Mouse (Mus musculus): ENCODE measurements around the gene Xxylt1. TPM values are rescaled to one million over a fixed set of nuclear protein-coding genes. Genes with fewer than 3 reads are reported as not detected.
A peak's percentile ranks its signal among the peaks of the same experiment; 100 is the strongest.

Gene Xxylt1
- total and polyA plus RNA-seq, 2 experiments from 2014 or later: 14.0 to 24.3 TPM

GRCm38 (mm10) chr16:30984101-30984500 is 97.1 kb downstream of the Xxylt1 start:
- Histone ChIP-seq H3K4me2 (ENCODE audit: low read depth) (no peak overlapping the region), H3K4me1 (ENCODE audit: insufficient read depth) (no peaks in the 10 kb centered on the region), H3K27ac (ENCODE audit: low read depth, low read length) (no peak overlapping the region), H3K4me3 (ENCODE audit: low read depth, low read length) (no peak overlapping the region), H3K9ac (no peak overlapping the region), H3K36me3 (ENCODE audit: insufficient read depth) (no peaks in the 10 kb centered on the region), H3K9me3 (ENCODE audit: low read length) (no peaks in the 10 kb centered on the region), H3K27me3 (ENCODE audit: insufficient read depth, low read length) (no peaks in the 10 kb centered on the region)
- WGBS: 93% methylated on average over 5 of the region's 5 CpGs
- no peak for ATAC-seq
- DNase-seq: no peak
- no peak for TF ChIP-seq CTCF (IDR thresholded peaks at IDR 0.05; ENCODE audit: low read depth)

DNA sequence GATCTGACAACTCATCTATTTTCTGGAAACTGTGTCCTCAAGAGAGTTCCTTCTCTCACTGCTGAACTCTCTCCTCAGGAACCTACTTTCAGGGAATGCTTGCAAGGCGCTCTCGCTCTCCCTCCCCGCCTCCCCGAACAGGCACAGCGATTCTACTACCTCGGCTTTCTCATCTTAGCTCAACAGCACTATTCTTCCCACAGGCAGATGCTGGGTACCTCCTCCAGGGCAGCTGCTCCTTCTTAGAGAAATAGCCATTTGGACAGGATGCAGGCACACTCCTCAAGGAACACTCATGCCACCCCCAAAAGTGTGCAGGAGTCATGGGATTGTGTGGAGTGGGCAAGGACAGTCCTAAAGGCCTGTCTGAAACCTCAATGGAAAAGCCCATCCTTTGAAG is 97.5 kb downstream of the Xxylt1 start:
- Histone ChIP-seq H3K36me3 (ENCODE audit: insufficient read depth) (no peaks in the 10 kb centered on the region), H3K4me1 (ENCODE audit: insufficient read depth) (no peaks in the 10 kb centered on the region), H3K27me3 (ENCODE audit: insufficient read depth, low read length) (no peaks in the 10 kb centered on the region), H3K9me3 (ENCODE audit: low read length) (no peaks in the 10 kb centered on the region), H3K4me2 (ENCODE audit: low read depth) (no peak overlapping the region), H3K9ac (no peak overlapping the region), H3K4me3 (ENCODE audit: low read depth, low read length) (no peak overlapping the region), H3K27ac (ENCODE audit: low read depth, low read length) (no peak overlapping the region)
- DNase-seq: no peak
- no peak for ATAC-seq
- WGBS: 75% methylated on average over 6 of the region's 6 CpGs
- TF ChIP-seq CTCF (IDR thresholded peaks at IDR 0.05; ENCODE audit: low read depth): no peak

- no peaks in the 10 kb centered on the region for H3K36me3 ChIP-seq (ENCODE audit: insufficient read depth)
- H3K4me1 ChIP-seq (ENCODE audit: insufficient read depth): no peaks in the 10 kb centered on the region
- no peak overlapping the region for H3K4me2 ChIP-seq (ENCODE audit: low read depth)
- no peak overlapping the region for H3K4me3 ChIP-seq (ENCODE audit: low read depth, low read length)
- no peaks in the 10 kb centered on the region for H3K27me3 ChIP-seq (ENCODE audit: insufficient read depth, low read length)
- TF ChIP-seq CTCF (IDR thresholded peaks at IDR 0.05; ENCODE audit: low read depth): no peak
- no peak overlapping the region for H3K9ac ChIP-seq
- H3K9me3 ChIP-seq (ENCODE audit: low read length): no peaks in the 10 kb centered on the region
- WGBS: 60% methylated on average over 4 of the region's 4 CpGs
- ATAC-seq: peak; percentile 34
- H3K27ac ChIP-seq (ENCODE audit: low read depth, low read length): no peak overlapping the region
- no peak for DNase-seq
These were observed 98.0 kb downstream of the Xxylt1 start for GRCm38 (mm10) chr16:30983281-30983680.

DNA sequence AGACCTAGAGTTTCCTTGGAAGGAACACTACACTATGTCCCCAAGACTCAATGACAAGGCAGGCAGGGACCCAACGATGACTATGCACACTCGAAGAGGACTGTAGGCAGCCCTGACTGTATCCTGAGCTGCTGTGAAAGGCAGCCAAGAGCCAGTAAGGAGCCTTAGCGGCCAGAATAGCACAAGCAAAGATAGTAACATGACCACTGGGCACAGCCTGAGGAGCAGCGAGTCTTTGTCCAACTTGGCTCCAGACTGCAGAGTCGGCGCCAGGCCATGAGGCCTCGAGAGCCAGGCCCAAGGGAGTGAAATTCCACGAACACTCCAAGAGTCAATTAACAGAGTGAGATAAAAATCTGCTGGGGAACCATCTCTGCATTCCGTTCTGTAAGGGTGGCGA is 99.9 kb downstream of the Xxylt1 start:
- H3K4me1 ChIP-seq (ENCODE audit: insufficient read depth): peaks cover 3% of the 10 kb centered on the region; the same call in 1 of the 2 replicates
- H3K27me3 ChIP-seq (ENCODE audit: insufficient read depth, low read length): no peaks in the 10 kb centered on the region
- TF ChIP-seq CTCF (IDR thresholded peaks at IDR 0.05; ENCODE audit: low read depth): no peak
- DNase-seq (no peak), ATAC-seq (no peak)
- H3K9me3 ChIP-seq (ENCODE audit: low read length): no peaks in the 10 kb centered on the region
- no peak overlapping the region for H3K4me3 ChIP-seq (ENCODE audit: low read depth, low read length)
- H3K4me2 ChIP-seq (ENCODE audit: low read depth): no peak overlapping the region
- no peak overlapping the region for H3K9ac ChIP-seq
- no peak overlapping the region for H3K27ac ChIP-seq (ENCODE audit: low read depth, low read length)
- 78% methylated on average over 10 of the region's 10 CpGs for whole genome bisulfite sequencing
- no peaks in the 10 kb centered on the region for H3K36me3 ChIP-seq (ENCODE audit: insufficient read depth)

- H3K36me3 ChIP-seq (ENCODE audit: insufficient read depth): no peaks in the 10 kb centered on the region
- H3K27ac ChIP-seq (ENCODE audit: low read depth, low read length): no peak overlapping the region
- peaks cover 3% of the 10 kb centered on the region; the same call in 1 of the 2 replicates for H3K4me1 ChIP-seq (ENCODE audit: insufficient read depth)
- H3K4me3 ChIP-seq (ENCODE audit: low read depth, low read length): no peak overlapping the region
- no peak for DNase-seq
- no peaks in the 10 kb centered on the region for H3K27me3 ChIP-seq (ENCODE audit: insufficient read depth, low read length)
- H3K4me2 ChIP-seq (ENCODE audit: low read depth): no peak overlapping the region
- H3K9me3 ChIP-seq (ENCODE audit: low read length): no peaks in the 10 kb centered on the region
- no peak overlapping the region for H3K9ac ChIP-seq
- no peak for ATAC-seq
- no peak for TF ChIP-seq CTCF (IDR thresholded peaks at IDR 0.05; ENCODE audit: low read depth)
- 91% methylated on average over 11 of the region's 11 CpGs for WGBS
These were observed 101.3 kb downstream of the Xxylt1 start for GRCm38 (mm10) chr16:30979905-30980304.

GRCm38 (mm10) chr16:30977728-30978127 is 103.5 kb downstream of the Xxylt1 start:
- Histone ChIP-seq H3K36me3 (ENCODE audit: insufficient read depth) (no peaks in the 10 kb centered on the region), H3K9ac (no peak overlapping the region), H3K4me2 (ENCODE audit: low read depth) (no peak overlapping the region), H3K27ac (ENCODE audit: low read depth, low read length) (no peak overlapping the region), H3K4me3 (ENCODE audit: low read depth, low read length) (no peak overlapping the region), H3K9me3 (ENCODE audit: low read length) (no peaks in the 10 kb centered on the region), H3K4me1 (ENCODE audit: insufficient read depth) (peaks cover 3% of the 10 kb centered on the region; the same call in 1 of the 2 replicates), H3K27me3 (ENCODE audit: insufficient read depth, low read length) (no peaks in the 10 kb centered on the region)
- DNase-seq (no peak), ATAC-seq (no peak)
- TF ChIP-seq CTCF (IDR thresholded peaks at IDR 0.05; ENCODE audit: low read depth): no peak
- 52% methylated on average over 6 of the region's 6 CpGs for WGBS

DNA sequence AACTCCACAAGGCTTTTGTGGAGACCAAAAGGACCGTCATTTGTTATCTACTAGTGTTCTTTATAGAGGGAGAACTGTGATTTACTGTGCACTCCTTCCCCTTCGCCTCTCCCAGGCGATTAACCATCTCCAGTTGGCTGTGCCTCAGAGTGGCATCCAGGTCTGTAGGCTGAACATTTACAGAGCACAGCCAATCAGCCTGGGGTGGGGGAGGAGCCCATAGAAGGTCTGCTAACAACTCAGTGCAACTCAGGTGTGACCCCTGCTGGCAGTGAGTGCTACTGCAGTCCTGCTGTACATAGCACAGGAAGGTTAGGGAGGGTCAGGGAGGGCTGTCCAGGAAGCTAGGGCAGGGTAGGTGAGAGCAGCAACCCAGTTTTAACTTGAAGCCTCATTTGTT is 104.0 kb downstream of the Xxylt1 start:
- TF ChIP-seq CTCF (IDR thresholded peaks at IDR 0.05; ENCODE audit: low read depth): peak; percentile 99
- H3K27ac ChIP-seq (ENCODE audit: low read depth, low read length): no peak overlapping the region
- no peak overlapping the region for H3K4me2 ChIP-seq (ENCODE audit: low read depth)
- no peak overlapping the region for H3K4me3 ChIP-seq (ENCODE audit: low read depth, low read length)
- ATAC-seq (peak; percentile 98), DNase-seq (peak; percentile 89)
- 2% methylated on average over 3 of the region's 3 CpGs for WGBS
- no peaks in the 10 kb centered on the region for H3K27me3 ChIP-seq (ENCODE audit: insufficient read depth, low read length)
- no peaks in the 10 kb centered on the region for H3K9me3 ChIP-seq (ENCODE audit: low read length)
- H3K9ac ChIP-seq: no peak overlapping the region
- peaks cover 3% of the 10 kb centered on the region; the same call in 1 of the 2 replicates for H3K4me1 ChIP-seq (ENCODE audit: insufficient read depth)
- no peaks in the 10 kb centered on the region for H3K36me3 ChIP-seq (ENCODE audit: insufficient read depth)
